Mouse (Mus musculus): Measurements from ENCODE around the gene Sgms2. TPM values are rescaled to one million over a fixed set of nuclear protein-coding genes. Genes with fewer than 3 reads are reported as not detected.

Gene Sgms2
- total RNA-seq, 2 experiments from 2014 or later, result 1.4 to 5.1 TPM

DNA sequence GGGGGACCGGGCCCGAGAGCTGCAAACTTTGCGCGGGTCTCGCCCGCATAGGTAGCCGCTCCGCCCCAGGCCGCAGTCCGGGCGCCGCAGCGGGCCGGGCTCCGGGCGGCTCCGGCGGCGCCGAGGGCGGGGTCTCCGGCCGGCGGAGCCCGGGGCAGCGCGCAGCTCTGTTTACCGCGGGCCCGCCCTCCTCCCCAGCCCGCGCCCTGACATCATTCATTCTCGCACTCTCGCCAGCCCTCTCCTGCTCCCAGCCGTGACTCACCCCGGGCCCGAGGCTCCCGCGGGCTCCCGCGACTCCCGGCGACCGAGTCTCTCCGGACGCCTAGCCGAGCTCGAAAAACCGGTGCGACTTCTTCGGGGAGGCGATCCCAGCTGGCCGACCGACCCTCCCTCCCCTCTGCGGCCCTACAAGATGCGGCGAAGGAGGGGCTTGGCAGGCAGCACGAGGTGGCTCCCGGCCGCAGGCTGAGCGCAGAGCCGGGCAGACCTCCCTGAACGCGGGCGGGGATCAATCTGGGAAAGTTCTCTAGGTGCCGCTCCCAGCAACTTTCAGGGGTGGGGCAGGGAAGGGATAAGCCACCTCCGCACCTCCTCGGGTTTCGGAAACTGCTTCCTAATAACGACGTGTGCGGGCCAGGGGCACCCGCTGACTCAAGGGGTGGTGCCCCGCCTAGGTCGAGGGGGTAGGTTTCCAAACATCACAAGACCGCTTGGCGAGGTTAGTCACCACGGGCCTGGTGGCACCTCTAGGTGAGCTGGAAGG, 885 bp downstream of the Sgms2 start:
- intact Hi-C loops (cut with DNase I), result no loop called here
- DNase-seq (ENCODE audit: extremely low spot score in 1 of 2, low spot score in 2 of 2), result peak in 1 of 2 experiments; percentile 72

DNA sequence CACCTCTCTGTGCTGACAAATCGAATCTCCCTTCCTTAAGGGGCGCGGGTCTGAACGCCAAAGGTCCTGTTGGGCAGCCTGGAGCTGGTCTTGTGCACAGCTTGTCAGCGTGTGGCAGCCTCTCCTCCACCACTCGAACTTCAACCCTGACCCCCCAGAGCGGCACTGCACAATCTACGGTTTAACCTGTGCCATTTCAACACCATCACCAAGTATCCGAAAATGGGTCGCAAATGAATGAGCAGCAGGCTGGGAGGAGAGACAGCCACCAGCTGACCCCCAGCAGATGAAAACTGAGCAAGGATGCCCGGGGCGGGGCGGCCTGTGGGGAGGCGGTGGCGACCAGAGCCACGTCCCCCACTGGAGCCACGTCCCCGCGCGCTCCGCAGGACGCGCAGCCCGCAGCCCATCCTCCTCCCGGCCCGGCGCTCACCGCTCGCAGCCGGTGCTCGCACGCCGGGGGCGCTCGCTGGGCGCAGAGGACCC, 1.5 kb downstream of the Sgms2 start:
- DNase-seq (ENCODE audit: extremely low spot score in 1 of 2, low spot score in 2 of 2), result peak in 1 of 2 experiments; percentile 75
- intact Hi-C loops (cut with DNase I), result no loop called here

GRCm38 (mm10) chr3:131488969-131489368, 2.2 kb downstream of the Sgms2 start:
- intact Hi-C loops (cut with DNase I), result no loop called here
- no peak for DNase-seq (ENCODE audit: extremely low spot score in 1 of 2, low spot score in 2 of 2)

DNA sequence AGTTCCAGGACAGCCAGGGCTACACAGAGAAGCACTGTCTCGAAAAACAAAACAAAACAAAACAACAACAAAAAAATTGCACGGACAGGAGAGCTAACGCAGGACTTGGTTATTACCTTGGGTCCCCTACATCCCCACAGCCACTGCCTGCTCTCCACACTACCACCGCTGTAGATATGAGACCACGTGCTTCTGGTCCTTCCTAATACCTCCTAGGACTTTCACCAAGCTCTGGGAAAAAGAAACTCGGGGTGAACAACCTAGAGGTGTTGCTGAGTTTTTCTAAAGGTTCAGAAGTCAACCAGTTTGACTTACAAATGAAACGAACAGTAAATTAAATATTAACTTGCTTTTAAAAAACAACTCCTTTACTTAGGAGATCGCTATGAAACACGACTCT, 2.8 kb downstream of the Sgms2 start:
- intact Hi-C loops (cut with DNase I), result no loop called here

DNA sequence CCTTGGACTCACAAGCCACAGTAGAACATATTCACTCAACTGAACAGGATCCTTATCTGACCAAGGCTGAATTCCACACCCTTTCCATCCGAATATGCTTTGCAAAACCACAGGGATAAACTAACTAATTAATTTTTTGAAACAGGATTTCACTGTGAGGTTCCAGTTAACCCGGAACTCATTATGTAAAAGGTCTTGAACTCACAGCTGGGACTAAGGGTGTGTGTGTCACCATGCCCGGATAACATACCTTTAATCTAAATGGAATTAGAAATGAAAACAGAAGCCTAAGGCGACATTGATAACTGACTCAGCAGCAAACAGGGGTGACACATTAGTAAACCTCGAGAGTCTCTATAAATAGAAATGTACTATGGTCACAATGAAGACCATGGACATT, 5.8 kb downstream of the Sgms2 start:
- DNase-seq (ENCODE audit: extremely low spot score in 1 of 2, low spot score in 2 of 2), result no peak
- intact Hi-C loops (cut with DNase I), result no loop called here

More for the DNA sequence above, 2.8 kb downstream of the Sgms2 start:
- no peak for DNase-seq (ENCODE audit: extremely low spot score in 1 of 2, low spot score in 2 of 2)

- DNase-seq (ENCODE audit: extremely low spot score in 1 of 2, low spot score in 2 of 2), result no peak
- intact Hi-C loops (cut with DNase I), result no loop called here
Measured at GRCm38 (mm10) chr3:131483650-131484049, 7.6 kb downstream of the Sgms2 start.

DNA sequence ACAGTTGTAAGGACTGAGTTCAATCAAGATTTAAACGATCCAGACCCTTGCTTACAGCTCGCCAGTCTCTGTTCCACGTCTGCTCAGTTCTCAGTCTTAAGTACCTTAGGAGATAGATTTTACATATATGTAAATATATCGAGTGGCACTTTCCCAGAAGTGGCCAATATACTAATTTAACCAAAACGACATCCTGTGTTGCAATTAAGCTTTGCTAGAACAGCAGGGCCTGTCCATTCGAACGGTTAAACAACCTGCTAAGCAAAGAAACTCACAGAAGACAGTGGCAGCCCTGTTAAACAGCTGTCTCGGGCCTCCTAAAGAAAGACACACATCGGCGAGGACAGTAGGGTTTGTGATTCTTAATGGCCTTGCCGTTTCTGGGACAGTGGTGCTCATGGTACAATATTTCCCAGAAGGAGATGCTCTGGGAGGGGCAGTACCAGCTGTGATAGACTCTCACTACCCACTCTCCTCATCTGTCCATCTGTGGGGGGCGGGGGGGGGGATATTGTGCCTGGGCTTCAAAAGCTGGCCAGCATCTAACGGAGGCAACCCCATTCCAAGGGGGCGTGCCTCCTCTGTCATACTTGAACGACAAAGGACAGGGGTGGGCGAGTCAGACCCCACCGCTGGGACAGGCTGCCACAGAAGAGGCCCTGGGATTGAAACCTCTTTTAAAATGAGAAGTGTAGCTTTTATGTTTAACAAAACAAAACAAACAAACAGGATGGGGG, 9.1 kb downstream of the Sgms2 start:
- DNase-seq (ENCODE audit: extremely low spot score in 1 of 2, low spot score in 2 of 2), result no peak

DNA sequence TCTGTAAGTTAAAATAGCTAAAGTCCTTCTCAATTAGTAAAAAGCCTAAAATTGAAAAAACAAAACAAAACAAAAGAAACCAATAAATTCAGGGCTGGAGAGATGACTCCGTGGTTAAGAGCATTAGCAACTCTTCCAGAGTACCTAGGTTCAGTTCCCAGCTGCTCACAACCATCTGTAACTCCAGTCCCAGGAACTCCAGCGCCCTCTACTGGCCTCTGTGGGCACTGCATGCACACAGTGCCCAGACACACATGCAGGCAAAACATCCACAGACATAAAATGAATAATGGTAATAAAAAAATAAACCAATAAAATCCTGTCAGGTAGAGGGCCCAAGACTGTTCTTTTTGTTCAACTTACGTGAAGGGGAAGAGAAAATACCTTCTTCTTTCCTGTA, 10.6 kb downstream of the Sgms2 start:
- DNase-seq (ENCODE audit: extremely low spot score in 1 of 2, low spot score in 2 of 2), result no peak
- intact Hi-C loops (cut with DNase I), result no loop called here

More for the DNA sequence above, 9.1 kb downstream of the Sgms2 start:
- intact Hi-C loops (cut with DNase I), result no loop called here

- intact Hi-C loops (cut with DNase I), result no loop called here
- DNase-seq (ENCODE audit: extremely low spot score in 1 of 2, low spot score in 2 of 2), result no peak
Measured at GRCm38 (mm10) chr3:131479415-131479814, 11.8 kb downstream of the Sgms2 start.

DNA sequence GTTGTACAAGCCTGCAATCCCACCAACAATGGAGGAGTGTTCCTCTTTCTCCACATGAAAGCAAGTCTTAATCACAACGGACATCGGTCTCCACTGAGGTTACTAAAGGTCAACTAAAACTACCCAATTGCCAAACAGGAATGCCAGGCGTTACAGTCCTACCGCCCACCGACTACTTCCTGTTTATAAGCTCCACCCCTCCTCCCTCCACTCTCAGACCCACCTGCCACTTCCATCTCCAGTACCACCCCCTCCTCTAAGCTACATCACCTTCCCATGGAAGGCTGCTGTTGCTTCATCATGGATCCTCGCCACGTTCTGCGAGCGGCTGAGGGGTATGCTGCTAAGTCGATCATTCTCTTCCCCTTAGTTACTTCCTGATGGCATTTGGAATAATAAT, 15.2 kb downstream of the Sgms2 start:
- no peak for DNase-seq (ENCODE audit: extremely low spot score in 1 of 2, low spot score in 2 of 2)
- intact Hi-C loops (cut with DNase I), result no loop called here

DNA sequence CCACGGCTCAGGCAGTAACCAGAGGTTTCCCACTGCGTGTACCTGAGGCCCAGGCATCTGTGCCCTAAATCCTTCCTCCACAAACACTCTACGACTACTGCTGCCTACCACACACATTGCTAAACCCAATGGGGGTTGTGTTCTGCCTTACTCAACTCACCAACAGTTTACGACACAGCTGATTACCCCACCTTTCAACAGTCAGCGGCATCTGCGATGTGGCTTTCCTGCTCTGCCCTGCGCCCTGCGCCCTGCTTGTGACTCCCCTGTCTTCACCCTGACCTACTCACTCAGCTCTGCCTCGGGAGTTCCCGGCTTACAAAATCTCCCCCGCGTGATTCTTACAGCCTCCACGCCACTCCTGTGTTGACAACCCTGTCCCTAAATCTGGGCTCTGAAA, 16.7 kb downstream of the Sgms2 start:
- intact Hi-C loops (cut with DNase I), result no loop called here

GRCm38 (mm10) chr3:131473496-131473895, 17.7 kb downstream of the Sgms2 start:
- intact Hi-C loops (cut with DNase I), result no loop called here
- DNase-seq (ENCODE audit: extremely low spot score in 1 of 2, low spot score in 2 of 2), result no peak

More for the DNA sequence above, 16.7 kb downstream of the Sgms2 start:
- no peak for DNase-seq (ENCODE audit: extremely low spot score in 1 of 2, low spot score in 2 of 2)

DNA sequence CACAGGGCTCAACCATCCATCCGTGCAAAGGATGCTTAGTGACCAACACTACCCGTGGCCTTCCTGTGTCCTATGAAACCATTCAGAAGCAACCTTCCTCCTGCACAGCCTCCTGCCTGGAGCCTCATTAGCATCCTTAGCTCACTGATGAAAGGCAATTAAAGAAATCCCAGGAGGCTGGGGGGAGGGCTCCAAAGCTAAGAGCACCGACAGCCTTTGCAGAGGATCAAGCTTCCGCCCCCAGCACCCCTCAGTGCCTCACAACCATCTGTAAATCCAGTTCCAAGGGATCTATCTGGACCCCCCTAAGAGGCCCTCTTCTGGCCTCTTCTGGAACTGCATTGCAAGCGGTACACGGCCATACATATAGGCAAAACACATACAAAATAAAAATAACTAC, 19.4 kb downstream of the Sgms2 start:
- DNase-seq (ENCODE audit: extremely low spot score in 1 of 2, low spot score in 2 of 2), result no peak
- intact Hi-C loops (cut with DNase I), result no loop called here

DNA sequence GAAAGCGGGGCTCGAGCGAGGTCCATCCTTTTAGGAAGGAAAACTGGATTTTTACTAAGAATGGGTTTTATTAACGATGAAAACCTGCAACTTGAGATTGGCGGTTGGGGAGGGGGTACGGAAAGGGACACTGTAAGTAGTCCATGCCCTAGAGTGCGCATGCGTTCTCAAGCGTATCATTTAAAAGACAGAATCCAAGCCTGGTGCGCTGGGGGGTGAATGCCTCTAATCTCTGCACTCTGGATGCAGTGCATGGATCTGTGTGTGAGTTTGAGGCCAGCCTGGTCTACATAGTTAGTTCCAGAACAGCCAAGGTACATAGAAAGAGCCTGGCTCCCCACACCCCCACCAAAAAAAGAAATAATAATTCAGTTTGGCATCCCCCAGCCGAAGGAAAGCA, 19.8 kb downstream of the Sgms2 start:
- DNase-seq (ENCODE audit: extremely low spot score in 1 of 2, low spot score in 2 of 2), result no peak
- intact Hi-C loops (cut with DNase I), result no loop called here

DNA sequence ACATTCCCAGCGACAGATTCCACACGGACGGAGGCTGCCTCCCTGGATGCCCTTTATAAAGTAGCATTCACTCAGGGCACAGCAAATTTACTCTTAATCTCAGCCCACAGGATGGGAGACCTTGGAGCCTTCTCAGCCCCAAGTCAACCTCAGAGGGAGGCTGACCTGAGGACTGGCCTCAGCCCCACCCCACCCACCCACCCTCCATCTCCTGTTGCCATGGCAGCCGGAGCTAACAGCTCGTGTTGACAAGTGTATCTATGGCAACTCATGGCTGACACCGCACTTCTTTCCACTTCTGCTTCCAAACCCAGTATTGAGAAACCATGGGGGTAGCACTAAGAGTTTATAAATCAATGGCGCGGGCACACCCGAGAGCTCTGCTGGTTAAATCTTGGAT, 20.4 kb downstream of the Sgms2 start:
- DNase-seq (ENCODE audit: extremely low spot score in 1 of 2, low spot score in 2 of 2), result no peak
- intact Hi-C loops (cut with DNase I), result no loop called here

GRCm38 (mm10) chr3:131469636-131470035, 21.6 kb downstream of the Sgms2 start:
- peak in 1 of 2 experiments; percentile 61 for DNase-seq (ENCODE audit: extremely low spot score in 1 of 2, low spot score in 2 of 2)
- intact Hi-C loops (cut with DNase I), result no loop called here

GRCm38 (mm10) chr3:131466371-131466770, 24.8 kb downstream of the Sgms2 start:
- intact Hi-C loops (cut with DNase I), result no loop called here
- no peak for DNase-seq (ENCODE audit: extremely low spot score in 1 of 2, low spot score in 2 of 2)

DNA sequence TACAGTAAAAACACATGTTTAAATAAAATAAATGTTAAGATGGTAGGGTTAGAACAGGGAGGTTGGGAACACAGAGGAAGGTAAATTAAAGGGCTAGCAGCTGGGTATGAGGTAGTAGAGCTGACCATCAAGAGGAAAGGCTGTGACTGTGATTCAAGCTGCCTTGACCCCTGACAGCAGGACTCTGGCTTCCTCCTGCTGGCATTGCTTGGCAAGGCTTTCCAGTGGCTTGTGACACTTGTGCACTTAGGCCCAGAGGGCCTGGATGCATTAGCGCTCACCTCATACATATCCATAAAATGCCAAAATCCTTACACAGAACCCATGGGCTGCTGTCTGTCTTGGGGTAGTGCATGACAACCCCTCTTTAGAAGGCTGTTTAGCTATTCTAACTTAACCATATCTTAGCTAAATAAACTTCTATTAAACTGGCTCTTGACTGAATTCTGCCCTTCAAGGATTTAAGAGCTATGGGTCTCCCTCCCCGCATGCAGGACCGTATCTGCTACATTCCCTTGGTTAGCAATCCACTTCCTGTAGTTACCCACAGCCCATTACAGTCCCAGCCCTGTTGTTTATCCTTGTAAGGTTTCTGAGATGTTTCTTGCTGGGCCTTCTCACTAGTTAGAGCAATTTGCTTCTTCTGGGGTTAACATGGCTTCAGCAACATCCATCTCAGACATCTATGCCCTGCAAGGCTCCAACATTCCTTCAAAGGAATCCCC, 25.5 kb downstream of the Sgms2 start:
- no peak for DNase-seq (ENCODE audit: extremely low spot score in 1 of 2, low spot score in 2 of 2)
- intact Hi-C loops (cut with DNase I), result no loop called here

- intact Hi-C loops (cut with DNase I), result no loop called here
- DNase-seq (ENCODE audit: extremely low spot score in 1 of 2, low spot score in 2 of 2), result no peak
Measured at GRCm38 (mm10) chr3:131372996-131373395, 118.2 kb downstream of the Sgms2 start.

DNA sequence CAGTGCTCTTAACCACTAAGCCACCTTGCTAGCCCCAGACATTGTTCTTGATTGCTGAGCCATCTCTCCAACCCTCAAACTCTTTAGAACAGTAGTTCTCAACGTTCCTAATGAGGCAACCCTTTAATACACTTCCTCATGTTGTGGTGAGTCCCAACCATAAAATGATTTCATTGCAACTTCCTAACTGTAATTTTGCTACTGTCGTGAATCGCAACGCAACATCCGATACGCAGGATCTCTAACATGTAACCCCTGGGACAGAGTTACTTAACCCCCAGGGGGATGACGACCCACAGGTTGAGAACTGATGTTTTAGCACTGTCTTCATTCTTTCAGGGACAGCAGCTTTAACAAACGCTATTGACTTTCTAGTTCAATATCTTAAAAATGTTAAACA, 122.5 kb downstream of the Sgms2 start:
- no peak for DNase-seq (ENCODE audit: extremely low spot score in 1 of 2, low spot score in 2 of 2)
- intact Hi-C loops (cut with DNase I), result no loop called here

Data from left cerebral cortex, postnatal 10 days (tissue).